Mouse (Mus musculus) bone marrow, adult 2 months (tissue): ENCODE data around the gene Fkbp2.

Source experiments
- CTCF ChIP-seq: fragments of 200-500 bp; IDR thresholded peaks from 2 replicates; pipeline ENCODE4 v1.5.1; 2011; ENCODE audit warnings: low read length, control low read depth; ENCODE audit not compliant: control insufficient read depth, insufficient read depth
- POLR2A ChIP-seq: fragments of 200-500 bp; IDR thresholded peaks from 2 replicates; pipeline ENCODE4 v1.6.1; 2011; ENCODE audit warnings: low read depth, mild to moderate bottlenecking, control low read depth, low read length, borderline replicate concordance; ENCODE audit not compliant: control insufficient read depth

DNA sequence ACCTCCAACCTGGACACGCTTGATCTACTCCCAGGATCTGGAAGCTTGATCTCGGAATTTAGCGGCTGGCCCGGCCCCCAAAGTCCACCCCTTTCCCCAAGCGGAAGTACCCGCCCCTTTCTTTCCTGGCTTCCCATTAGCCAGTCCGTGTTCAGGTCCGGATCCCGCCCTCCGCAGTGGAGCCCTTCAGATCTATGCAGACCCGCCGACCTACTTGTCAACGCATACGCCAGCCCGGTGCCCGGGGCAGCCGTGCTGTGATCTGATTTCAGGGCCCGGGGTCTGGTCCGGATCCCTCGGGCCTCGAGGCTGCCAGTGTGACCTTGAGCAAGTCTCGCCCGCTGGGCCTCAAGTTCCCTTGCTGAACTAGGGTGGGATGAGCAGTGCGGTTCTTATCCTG lies 15.7 kb upstream of the Fkbp2 start, which contains the start of the genes Nudt22 and Trpt1:
- TF ChIP-seq CTCF = no peak
- peak; percentile 47; the same call in 1 of the 2 replicates for TF ChIP-seq POLR2A
